Mouse (Mus musculus): ENCODE results near the gene Tnip3. TPM values are rescaled to one million over a fixed set of nuclear protein-coding genes. Genes with fewer than 3 reads are reported as not detected.

Gene Tnip3
- polyA plus RNA-seq, 1 experiment from 2014 or later, result not detected

GRCm38 (mm10) chr6:65647731-65648130 lies 122.6 kb downstream of the Tnip3 start:
- ATAC-seq (ENCODE audit: low FRiP score, low TSS enrichment), result no peak
- WGBS, result 86% methylated on average over 6 of the region's 6 CpGs
- no peaks in the 10 kb centered on the region for H3K9me3 ChIP-seq (ENCODE audit: control insufficient read depth, low read length)

DNA sequence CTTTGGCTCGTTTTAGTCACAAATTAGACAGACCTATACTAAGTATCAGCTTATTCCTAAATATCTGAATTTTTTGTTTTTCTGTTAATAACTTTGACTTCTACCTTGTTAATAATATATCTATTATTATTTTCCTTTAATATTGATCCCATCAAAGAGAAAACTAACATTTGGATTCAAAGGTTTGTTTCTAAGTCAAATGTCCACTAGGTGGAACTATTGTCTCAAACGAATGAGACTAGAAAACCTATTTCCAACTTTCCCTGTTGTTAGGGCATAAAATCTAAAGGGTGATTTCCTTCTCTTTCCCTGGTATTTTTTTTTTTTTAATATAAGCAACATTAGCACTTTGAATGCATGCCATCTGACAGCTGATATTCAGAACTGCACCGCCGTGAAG lies 126.3 kb downstream of the Tnip3 start:
- WGBS, result 35% methylated on average over 4 of the region's 4 CpGs

More at GRCm38 (mm10) chr6:65647731-65648130, 122.6 kb downstream of the Tnip3 start:
- no peak for DNase-seq
- Histone ChIP-seq H3K4me2 (ENCODE audit: low read length) (no peak overlapping the region), H3K27me3 (ENCODE audit: control insufficient read depth, insufficient read depth, low read length) (no peaks in the 10 kb centered on the region), H3K4me3 (replicated peaks; ENCODE audit: low read depth, low read length) (no peak overlapping the region), H3K36me3 (ENCODE audit: control insufficient read depth, insufficient read depth, low read length) (no peaks in the 10 kb centered on the region), H3K4me1 (ENCODE audit: control insufficient read depth, insufficient read depth, low read length) (no peaks in the 10 kb centered on the region), H3K9ac (replicated peaks; ENCODE audit: low read length) (no peak overlapping the region), H3K27ac (replicated peaks; ENCODE audit: low read depth, low read length) (no peak overlapping the region)

GRCm38 (mm10) chr6:65661272-65661671 lies 136.2 kb downstream of the Tnip3 start:
- whole genome bisulfite sequencing, result 86% methylated on average over 4 of the region's 4 CpGs
- DNase-seq (no peak), ATAC-seq (ENCODE audit: low FRiP score, low TSS enrichment) (no peak)
- Histone ChIP-seq H3K4me1 (ENCODE audit: control insufficient read depth, insufficient read depth, low read length) (no peaks in the 10 kb centered on the region), H3K27ac (replicated peaks; ENCODE audit: low read depth, low read length) (no peak overlapping the region), H3K4me3 (replicated peaks; ENCODE audit: low read depth, low read length) (no peak overlapping the region), H3K27me3 (ENCODE audit: control insufficient read depth, insufficient read depth, low read length) (no peaks in the 10 kb centered on the region), H3K36me3 (ENCODE audit: control insufficient read depth, insufficient read depth, low read length) (no peaks in the 10 kb centered on the region), H3K9ac (replicated peaks; ENCODE audit: low read length) (no peak overlapping the region), H3K9me3 (ENCODE audit: control insufficient read depth, low read length) (no peaks in the 10 kb centered on the region), H3K4me2 (ENCODE audit: low read length) (no peak overlapping the region)

More for the DNA sequence above, 126.3 kb downstream of the Tnip3 start:
- Histone ChIP-seq H3K27me3 (ENCODE audit: control insufficient read depth, insufficient read depth, low read length) (no peaks in the 10 kb centered on the region), H3K4me1 (ENCODE audit: control insufficient read depth, insufficient read depth, low read length) (no peaks in the 10 kb centered on the region), H3K27ac (replicated peaks; ENCODE audit: low read depth, low read length) (no peak overlapping the region), H3K4me3 (replicated peaks; ENCODE audit: low read depth, low read length) (no peak overlapping the region), H3K9ac (replicated peaks; ENCODE audit: low read length) (no peak overlapping the region), H3K9me3 (ENCODE audit: control insufficient read depth, low read length) (no peaks in the 10 kb centered on the region), H3K4me2 (ENCODE audit: low read length) (no peak overlapping the region), H3K36me3 (ENCODE audit: control insufficient read depth, insufficient read depth, low read length) (no peaks in the 10 kb centered on the region)
- DNase-seq (peak; percentile 87), ATAC-seq (ENCODE audit: low FRiP score, low TSS enrichment) (no peak)

DNA sequence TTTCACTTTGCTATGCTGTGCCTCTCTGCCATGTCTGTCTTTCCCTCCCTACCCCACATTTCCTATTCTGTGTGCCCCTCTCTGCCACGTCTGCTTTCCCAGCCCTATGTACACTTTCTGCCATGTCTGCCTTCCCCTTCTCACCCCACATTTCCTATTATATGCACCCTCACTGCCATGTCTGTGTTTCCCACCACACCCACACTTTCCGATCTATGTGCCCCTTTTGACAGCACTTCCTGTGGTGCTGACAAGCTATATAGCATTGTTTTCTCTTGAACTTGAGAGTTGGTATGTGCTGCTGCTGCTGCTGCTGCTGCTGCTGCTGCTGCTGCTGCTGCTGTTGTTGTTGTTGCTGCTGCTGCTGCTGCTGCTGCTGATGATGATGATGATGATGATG lies 136.9 kb downstream of the Tnip3 start:
- Histone ChIP-seq H3K9me3 (ENCODE audit: control insufficient read depth, low read length) (no peaks in the 10 kb centered on the region), H3K4me2 (ENCODE audit: low read length) (no peak overlapping the region), H3K27me3 (ENCODE audit: control insufficient read depth, insufficient read depth, low read length) (no peaks in the 10 kb centered on the region), H3K36me3 (ENCODE audit: control insufficient read depth, insufficient read depth, low read length) (no peaks in the 10 kb centered on the region), H3K9ac (replicated peaks; ENCODE audit: low read length) (no peak overlapping the region), H3K4me3 (replicated peaks; ENCODE audit: low read depth, low read length) (no peak overlapping the region), H3K27ac (replicated peaks; ENCODE audit: low read depth, low read length) (no peak overlapping the region), H3K4me1 (ENCODE audit: control insufficient read depth, insufficient read depth, low read length) (no peaks in the 10 kb centered on the region)
- WGBS, result 65% methylated on average over 2 of the region's 2 CpGs
- ATAC-seq (ENCODE audit: low FRiP score, low TSS enrichment) (no peak), DNase-seq (no peak)

- DNase-seq, result no peak
- WGBS, result 74% methylated on average over 6 of the region's 6 CpGs
- H3K9ac ChIP-seq (replicated peaks; ENCODE audit: low read length), result no peak overlapping the region
- H3K27ac ChIP-seq (replicated peaks; ENCODE audit: low read depth, low read length), result no peak overlapping the region
- H3K4me1 ChIP-seq (ENCODE audit: control insufficient read depth, insufficient read depth, low read length), result no peaks in the 10 kb centered on the region
- no peaks in the 10 kb centered on the region for H3K9me3 ChIP-seq (ENCODE audit: control insufficient read depth, low read length)
- H3K27me3 ChIP-seq (ENCODE audit: control insufficient read depth, insufficient read depth, low read length), result no peaks in the 10 kb centered on the region
- H3K4me3 ChIP-seq (replicated peaks; ENCODE audit: low read depth, low read length), result no peak overlapping the region
- no peak overlapping the region for H3K4me2 ChIP-seq (ENCODE audit: low read length)
- H3K36me3 ChIP-seq (ENCODE audit: control insufficient read depth, insufficient read depth, low read length), result no peaks in the 10 kb centered on the region
- no peak for ATAC-seq (ENCODE audit: low FRiP score, low TSS enrichment)
These were observed 138.9 kb downstream of the Tnip3 start for GRCm38 (mm10) chr6:65663990-65664389.

- Histone ChIP-seq H3K9ac (replicated peaks; ENCODE audit: low read length) (no peak overlapping the region), H3K27ac (replicated peaks; ENCODE audit: low read depth, low read length) (no peak overlapping the region), H3K4me3 (replicated peaks; ENCODE audit: low read depth, low read length) (no peak overlapping the region), H3K4me2 (ENCODE audit: low read length) (no peak overlapping the region), H3K4me1 (ENCODE audit: control insufficient read depth, insufficient read depth, low read length) (no peaks in the 10 kb centered on the region), H3K9me3 (ENCODE audit: control insufficient read depth, low read length) (no peaks in the 10 kb centered on the region), H3K36me3 (ENCODE audit: control insufficient read depth, insufficient read depth, low read length) (no peaks in the 10 kb centered on the region), H3K27me3 (ENCODE audit: control insufficient read depth, insufficient read depth, low read length) (no peaks in the 10 kb centered on the region)
- 79% methylated on average over 3 of the region's 3 CpGs for WGBS
- ATAC-seq (ENCODE audit: low FRiP score, low TSS enrichment) (no peak), DNase-seq (no peak)
These were observed 141.2 kb downstream of the Tnip3 start for GRCm38 (mm10) chr6:65666295-65666694.

DNA sequence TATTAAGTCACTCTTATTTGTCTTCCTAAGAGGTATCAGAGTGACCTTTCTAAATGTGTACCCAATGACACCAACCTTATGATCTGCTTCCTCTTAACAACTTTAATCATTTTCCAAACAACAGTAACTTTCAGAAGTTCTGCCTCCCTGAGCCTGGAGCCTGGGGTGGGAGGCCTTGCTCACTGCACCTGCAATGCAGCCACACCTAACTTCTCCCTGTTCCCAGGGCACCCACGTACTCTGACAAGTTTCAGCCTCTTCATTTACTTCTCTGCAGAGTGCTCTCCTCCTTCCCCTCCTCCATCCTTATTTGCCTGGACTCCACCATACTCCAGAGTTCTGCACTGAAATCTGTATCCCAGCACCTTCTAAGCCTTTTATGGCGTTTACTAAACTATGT lies 144.9 kb downstream of the Tnip3 start:
- 47% methylated on average over 2 of the region's 2 CpGs for WGBS
- DNase-seq, result no peak

GRCm38 (mm10) chr6:65670981-65671411 lies 145.9 kb downstream of the Tnip3 start:
- no peaks in the 10 kb centered on the region for H3K27me3 ChIP-seq (ENCODE audit: control insufficient read depth, insufficient read depth, low read length)

More for the DNA sequence above, 144.9 kb downstream of the Tnip3 start:
- no peak overlapping the region for H3K4me3 ChIP-seq (replicated peaks; ENCODE audit: low read depth, low read length)
- H3K27me3 ChIP-seq (ENCODE audit: control insufficient read depth, insufficient read depth, low read length), result no peaks in the 10 kb centered on the region
- no peak overlapping the region for H3K9ac ChIP-seq (replicated peaks; ENCODE audit: low read length)
- no peaks in the 10 kb centered on the region for H3K36me3 ChIP-seq (ENCODE audit: control insufficient read depth, insufficient read depth, low read length)
- H3K9me3 ChIP-seq (ENCODE audit: control insufficient read depth, low read length), result no peaks in the 10 kb centered on the region
- 0 out of 2 replicates have a peak, but pooled peaks cover 6% of the 10 kb centered on the region for H3K4me1 ChIP-seq (ENCODE audit: control insufficient read depth, insufficient read depth, low read length)
- peak overlapping the region; percentile 12; the same call in 1 of the 2 replicates for H3K4me2 ChIP-seq (ENCODE audit: low read length)
- H3K27ac ChIP-seq (replicated peaks; ENCODE audit: low read depth, low read length), result no peak overlapping the region
- ATAC-seq (ENCODE audit: low FRiP score, low TSS enrichment), result no peak

DNA sequence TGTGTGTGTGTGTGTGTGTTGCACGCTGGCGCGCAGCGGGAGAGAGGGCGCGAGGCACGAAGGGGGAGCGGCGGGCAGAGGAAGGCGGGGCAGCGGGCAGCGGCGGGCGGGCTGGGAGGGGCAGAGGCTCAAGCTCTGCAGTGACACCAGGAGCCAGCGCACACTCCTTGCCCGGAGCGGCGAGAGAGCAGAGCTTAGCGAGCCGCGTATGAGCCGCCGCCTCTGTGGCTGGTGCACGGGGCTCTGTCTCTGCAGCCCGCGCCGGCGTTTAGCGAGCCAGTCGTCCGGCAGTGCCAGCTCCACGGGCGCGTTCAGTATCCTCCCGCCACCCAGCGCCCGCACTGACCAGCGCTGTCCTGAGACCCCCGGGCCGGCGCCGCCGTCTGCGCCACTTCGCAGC lies 146.3 kb downstream of the Tnip3 start, which contains the start of gene Ndnf:
Gene Ndnf (plus strand): TSS at position 140 of the 400 bp plus-strand sequence.
- peak within 1 kb of the TSS; percentile 97 for H3K4me2 ChIP-seq (ENCODE audit: low read length)
- H3K36me3 ChIP-seq (ENCODE audit: control insufficient read depth, insufficient read depth, low read length), result no peaks in the 10 kb centered on the region
- H3K4me1 ChIP-seq (ENCODE audit: control insufficient read depth, insufficient read depth, low read length), result 0 out of 2 replicates have a peak, but pooled peaks cover 6% of the 10 kb centered on the region
- peak within 1 kb of the TSS; percentile 50 for H3K4me3 ChIP-seq (replicated peaks; ENCODE audit: low read depth, low read length)
- WGBS, result 0% methylated on average over 27 of the region's 45 CpGs
- 0 out of 2 replicates have a peak within 1 kb of the TSS, but pooled peaks have one; percentile 13 for H3K27ac ChIP-seq (replicated peaks; ENCODE audit: low read depth, low read length)
- H3K27me3 ChIP-seq (ENCODE audit: control insufficient read depth, insufficient read depth, low read length), result no peaks in the 10 kb centered on the region
- DNase-seq (peak; percentile 87), ATAC-seq (ENCODE audit: low FRiP score, low TSS enrichment) (peak; percentile 89)
- no peaks in the 10 kb centered on the region for H3K9me3 ChIP-seq (ENCODE audit: control insufficient read depth, low read length)
- peak within 1 kb of the TSS; percentile 45 for H3K9ac ChIP-seq (replicated peaks; ENCODE audit: low read length)

More at GRCm38 (mm10) chr6:65670981-65671411, 145.9 kb downstream of the Tnip3 start:
- Histone ChIP-seq H3K9ac (replicated peaks; ENCODE audit: low read length) (peak overlapping the region; percentile 45), H3K4me3 (replicated peaks; ENCODE audit: low read depth, low read length) (peak overlapping the region; percentile 50), H3K4me2 (ENCODE audit: low read length) (peak overlapping the region; percentile 97), H3K36me3 (ENCODE audit: control insufficient read depth, insufficient read depth, low read length) (no peaks in the 10 kb centered on the region), H3K27ac (replicated peaks; ENCODE audit: low read depth, low read length) (0 out of 2 replicates have a peak overlapping the region, but pooled peaks have one; percentile 13), H3K9me3 (ENCODE audit: control insufficient read depth, low read length) (no peaks in the 10 kb centered on the region), H3K4me1 (ENCODE audit: control insufficient read depth, insufficient read depth, low read length) (0 out of 2 replicates have a peak, but pooled peaks cover 6% of the 10 kb centered on the region)
- DNase-seq (peak; percentile 68), ATAC-seq (ENCODE audit: low FRiP score, low TSS enrichment) (peak; percentile 38; the same call in 1 of the 2 replicates)
- 1% methylated on average over 21 of the region's 21 CpGs for WGBS
